Mouse (Mus musculus) megakaryocyte, embryonic 14.5 days (primary cell): ENCODE data around the gene Nxpe3.

Source experiments
- FLI1 ChIP-seq: IDR thresholded peaks from 2 replicates; pipeline ENCODE4 v1.6.1; 2012; ENCODE audit warnings: low read length, inconsistent platforms, mixed read lengths
- GATA1 ChIP-seq: IDR thresholded peaks from 3 replicates; pipeline ENCODE4 v1.6.1; 2012; ENCODE audit warnings: mixed read lengths, low read length, inconsistent platforms, borderline replicate concordance

DNA sequence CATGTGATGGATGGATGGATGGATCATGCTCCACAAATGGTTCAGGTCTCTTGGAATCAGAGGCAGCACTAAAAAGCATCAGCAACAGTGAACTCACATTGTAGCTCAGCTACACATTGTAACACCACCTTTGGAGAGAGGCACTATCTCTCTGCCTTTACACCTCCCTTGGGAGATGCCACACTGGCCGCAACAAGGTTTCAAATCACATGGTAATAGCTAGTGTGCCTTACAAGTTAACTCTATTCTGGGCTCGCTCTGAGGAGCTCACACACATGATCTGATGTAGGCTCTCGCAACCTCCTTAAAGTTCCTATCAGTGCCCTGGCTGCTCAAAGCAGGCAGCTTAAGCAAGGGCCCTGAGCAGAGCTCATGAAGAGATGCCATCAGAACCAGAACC lies 44.6 kb downstream of the Nxpe3 start:
- TF ChIP-seq GATA1 (no peak), FLI1 (no peak)
